Mouse (Mus musculus) midbrain, postnatal 0 days (tissue): ENCODE results near the gene Hist3h2a. TPM values are rescaled to one million over a fixed set of nuclear protein-coding genes. Genes with fewer than 3 reads are reported as not detected.

Experiments
- ATAC-seq: fragments of 200-750 bp; cut with Nextera tagmentation; 2 replicates; pipeline ENCODE4 v1.8.0; 2017; ENCODE audit warnings: moderate number of reproducible peaks, mild to moderate bottlenecking, moderate TSS enrichment, moderate library complexity; ENCODE audit not compliant: low FRiP score
- DNase-seq: peaks from one replicate; pipeline ENCODE4 v3.0.0-alpha.2; 2015; ENCODE audit warnings: low spot score
- H3K27ac ChIP-seq: fragments of 300-500 bp; sonication (generic); 2 replicates; pipeline ENCODE4 v1.5.1; 2014; ENCODE audit warnings: low read depth, mild to moderate bottlenecking, low read length, mixed read lengths
- H3K27me3 ChIP-seq: fragments of 300-500 bp; sonication (generic); 2 replicates; pipeline ENCODE4 v1.6.1; 2014; ENCODE audit warnings: low read length, control low read depth, mixed read lengths; ENCODE audit not compliant: insufficient read depth
- H3K36me3 ChIP-seq: fragments of 300-500 bp; sonication (generic); 2 replicates; pipeline ENCODE4 v1.6.1; 2014; ENCODE audit warnings: low read length, control low read depth, mixed read lengths; ENCODE audit not compliant: insufficient read depth
- H3K4me1 ChIP-seq: fragments of 300-500 bp; sonication (generic); 2 replicates; pipeline ENCODE4 v1.6.1; 2014; ENCODE audit warnings: mild to moderate bottlenecking, control low read depth, antibody characterized with exemption, low read length, mixed read lengths; ENCODE audit not compliant: insufficient read depth
- H3K4me2 ChIP-seq: fragments of 300-500 bp; sonication (generic); 2 replicates; pipeline ENCODE4 v1.6.1; 2014; ENCODE audit warnings: low read depth, mild to moderate bottlenecking, low read length, mixed read lengths; ENCODE audit not compliant: poor library complexity, severe bottlenecking
- H3K4me3 ChIP-seq: fragments of 300-500 bp; sonication (generic); 2 replicates; pipeline ENCODE4 v1.5.1; 2014; ENCODE audit warnings: low read depth, mild to moderate bottlenecking, low read length, moderate library complexity
- H3K9ac ChIP-seq: fragments of 300-500 bp; sonication (generic); replicated peaks from 2 replicates; pipeline ENCODE4 v1.6.1; 2014; ENCODE audit warnings: mild to moderate bottlenecking, low read length, moderate library complexity, mixed read lengths; ENCODE audit not compliant: poor library complexity, severe bottlenecking
- H3K9me3 ChIP-seq: fragments of 300-500 bp; sonication (generic); 2 replicates; pipeline ENCODE4 v1.6.1; 2016; ENCODE audit warnings: low read length, control low read depth
- CTCF ChIP-seq: IDR thresholded peaks from 2 replicates; pipeline ENCODE4 v1.5.1; 2016; ENCODE audit warnings: antibody characterized with exemption, mild to moderate bottlenecking
- WGBS: fragments of 180-500 bp; shearing (Covaris S2); extraction: QIAGEN DNeasy Blood & Tissue Kit; methylation state at CpG from one replicate; pipeline ENCODE4 v1.1.7; 2014; 5-methylcytosine and 5-hydroxymethylcytosine counted together
- polyA plus RNA-seq: library from polyadenylated mRNA; unstranded; fragments of >200 nt; fragmentation: Nextera tagmentation; extraction: Ambion mirVana; gene quantifications from 2 replicates; pipeline ENCODE4 v1.2.1, GENCODE M21; 2015
- total RNA-seq: library from RNA; depleted of rRNA; stranded (reverse); fragments of >200 nt; gene quantifications from 2 replicates; pipeline ENCODE4 v1.2.3, GENCODE M21; 2014

Gene Hist3h2a
- total and polyA plus RNA-seq, 2 experiments from 2014 or later: 42.0 to 242 TPM

DNA sequence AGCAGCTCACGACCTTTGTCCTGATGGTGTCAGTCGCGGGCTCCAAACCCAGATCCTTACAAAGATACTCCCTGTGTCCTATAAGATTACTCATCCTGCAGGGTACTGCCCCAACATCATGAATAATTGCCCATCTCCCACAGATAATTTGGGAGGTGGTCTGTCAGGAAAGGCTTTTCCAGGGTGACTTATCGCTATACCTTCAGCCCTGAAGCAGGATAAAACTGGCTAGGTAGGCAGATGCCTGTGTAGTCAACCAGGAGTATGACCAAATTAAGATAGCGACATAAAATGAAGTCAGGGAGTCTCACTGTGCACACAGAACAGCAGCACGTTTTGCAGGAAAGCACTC is 15.4 kb upstream of the Hist3h2a start:
- Histone ChIP-seq H3K4me3 (peak overlapping the region; percentile 98), H3K9ac (peak overlapping the region; percentile 97), H3K27me3 (no peaks in the 10 kb centered on the region), H3K4me2 (peak overlapping the region; percentile 85), H3K36me3 (peaks cover 20% of the 10 kb centered on the region), H3K4me1 (peaks cover 10% of the 10 kb centered on the region), H3K27ac (peak overlapping the region; percentile 93), H3K9me3 (no peaks in the 10 kb centered on the region)
- peak; percentile 47 for TF ChIP-seq CTCF
- DNase-seq (no peak), ATAC-seq (peak; percentile 39; the same call in 1 of the 2 replicates)
- WGBS: 11% methylated on average over 6 of the region's 6 CpGs

DNA sequence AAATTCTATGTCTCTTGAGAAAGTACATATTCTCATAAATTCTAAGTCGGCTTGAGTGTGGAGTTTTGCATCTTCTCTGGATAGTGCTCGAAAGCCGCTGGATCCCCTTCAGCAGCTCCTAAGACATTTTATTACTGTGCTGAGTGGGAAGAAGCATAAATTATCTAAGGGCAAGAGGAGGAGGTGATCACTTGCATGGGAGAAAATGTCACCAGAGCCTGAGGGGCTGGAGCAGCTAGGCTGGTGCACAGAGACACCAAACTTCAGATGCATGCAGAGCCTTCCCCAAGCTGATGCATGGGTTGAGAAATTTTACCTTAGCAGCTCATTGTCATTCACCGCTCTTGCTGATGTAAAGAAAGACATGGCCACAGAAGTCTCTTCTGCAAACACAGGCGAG is 10.3 kb upstream of the Hist3h2a start:
- DNase-seq (no peak), ATAC-seq (no peak)
- Histone ChIP-seq H3K4me1 (0 out of 2 replicates have a peak, but pooled peaks cover 2% of the 10 kb centered on the region), H3K9me3 (no peaks in the 10 kb centered on the region), H3K9ac (no peak overlapping the region), H3K4me2 (no peak overlapping the region), H3K27me3 (no peaks in the 10 kb centered on the region), H3K36me3 (no peaks in the 10 kb centered on the region), H3K27ac (no peak overlapping the region), H3K4me3 (no peak overlapping the region)
- TF ChIP-seq CTCF: no peak
- WGBS: 79% methylated on average over 5 of the region's 5 CpGs

DNA sequence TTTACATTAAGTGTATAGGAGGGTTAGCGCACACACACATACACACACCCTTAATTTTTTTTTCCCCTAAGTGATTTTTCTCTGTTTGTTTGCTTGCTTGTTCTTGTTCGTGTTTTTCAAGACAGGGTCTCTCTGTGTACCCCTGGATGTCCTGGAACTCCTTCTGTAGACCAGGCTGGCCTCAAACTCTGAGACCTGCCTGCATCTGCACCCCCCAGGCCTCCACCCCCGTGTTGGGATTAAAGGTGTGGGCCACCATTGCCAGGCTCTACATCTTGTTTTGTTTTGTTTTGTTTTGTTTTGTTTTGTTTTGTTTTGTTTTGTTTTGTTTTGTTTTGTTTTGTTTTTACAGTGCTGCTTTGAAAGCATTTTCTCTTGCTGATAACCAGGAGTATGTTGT is 7.2 kb upstream of the Hist3h2a start:
- 78% methylated on average over 3 of the region's 3 CpGs for WGBS

DNA sequence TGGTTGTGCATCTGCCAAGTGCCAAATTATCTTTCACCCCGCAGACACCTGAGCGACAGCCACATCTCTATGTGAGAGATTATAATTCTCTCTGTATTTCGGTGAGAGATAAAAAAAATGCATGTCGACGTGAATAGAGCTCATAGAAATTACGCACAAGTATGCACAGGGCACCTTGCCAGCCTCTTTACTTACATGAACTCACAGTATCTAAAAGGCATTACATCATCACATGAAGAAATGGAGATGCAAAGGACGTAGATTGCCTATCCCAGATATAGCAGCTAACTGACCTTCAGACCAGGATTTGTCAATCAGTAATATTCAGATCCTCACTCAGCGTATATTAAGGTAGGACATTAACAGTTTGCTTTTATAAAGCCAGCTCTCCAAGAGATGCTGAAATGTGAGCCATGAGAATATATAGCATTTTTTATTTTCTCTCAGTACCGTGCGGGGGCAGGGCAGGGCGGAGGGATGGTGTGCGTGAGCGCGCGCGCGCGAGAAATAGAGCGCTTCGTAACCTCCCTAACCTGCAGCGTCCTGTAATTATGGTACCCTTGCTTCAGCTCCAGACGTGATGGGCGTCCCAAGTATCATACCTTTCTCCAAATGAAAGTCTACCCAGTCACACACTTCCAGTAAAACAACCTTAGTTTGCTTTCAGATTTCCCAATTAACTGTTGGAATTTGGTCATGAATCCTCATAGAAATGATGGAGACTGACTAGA is 6.5 kb upstream of the Hist3h2a start:
- no peaks in the 10 kb centered on the region for H3K36me3 ChIP-seq
- 6% methylated on average over 23 of the region's 23 CpGs for WGBS
- H3K27ac ChIP-seq: peak overlapping the region; percentile 97
- peak overlapping the region; percentile 54 for H3K4me3 ChIP-seq
- peak overlapping the region; percentile 64 for H3K9ac ChIP-seq
- H3K27me3 ChIP-seq: no peaks in the 10 kb centered on the region
- H3K9me3 ChIP-seq: no peaks in the 10 kb centered on the region
- DNase-seq (peak; percentile 80), ATAC-seq (peak; percentile 73)
- no peak for TF ChIP-seq CTCF
- H3K4me1 ChIP-seq: peaks cover 4% of the 10 kb centered on the region; the same call in 1 of the 2 replicates
- H3K4me2 ChIP-seq: peak overlapping the region; percentile 53

More for the DNA sequence above, 7.2 kb upstream of the Hist3h2a start:
- no peaks in the 10 kb centered on the region for H3K27me3 ChIP-seq
- no peak for DNase-seq
- no peak for TF ChIP-seq CTCF
- H3K9ac ChIP-seq: no peak overlapping the region; the same call in 1 of the 2 replicates
- ATAC-seq: no peak
- no peaks in the 10 kb centered on the region for H3K9me3 ChIP-seq
- no peaks in the 10 kb centered on the region for H3K36me3 ChIP-seq
- peaks cover 4% of the 10 kb centered on the region; the same call in 1 of the 2 replicates for H3K4me1 ChIP-seq
- peak overlapping the region; percentile 53 for H3K4me2 ChIP-seq
- H3K27ac ChIP-seq: peak overlapping the region; percentile 97
- peak overlapping the region; percentile 54; the same call in 1 of the 2 replicates for H3K4me3 ChIP-seq

DNA sequence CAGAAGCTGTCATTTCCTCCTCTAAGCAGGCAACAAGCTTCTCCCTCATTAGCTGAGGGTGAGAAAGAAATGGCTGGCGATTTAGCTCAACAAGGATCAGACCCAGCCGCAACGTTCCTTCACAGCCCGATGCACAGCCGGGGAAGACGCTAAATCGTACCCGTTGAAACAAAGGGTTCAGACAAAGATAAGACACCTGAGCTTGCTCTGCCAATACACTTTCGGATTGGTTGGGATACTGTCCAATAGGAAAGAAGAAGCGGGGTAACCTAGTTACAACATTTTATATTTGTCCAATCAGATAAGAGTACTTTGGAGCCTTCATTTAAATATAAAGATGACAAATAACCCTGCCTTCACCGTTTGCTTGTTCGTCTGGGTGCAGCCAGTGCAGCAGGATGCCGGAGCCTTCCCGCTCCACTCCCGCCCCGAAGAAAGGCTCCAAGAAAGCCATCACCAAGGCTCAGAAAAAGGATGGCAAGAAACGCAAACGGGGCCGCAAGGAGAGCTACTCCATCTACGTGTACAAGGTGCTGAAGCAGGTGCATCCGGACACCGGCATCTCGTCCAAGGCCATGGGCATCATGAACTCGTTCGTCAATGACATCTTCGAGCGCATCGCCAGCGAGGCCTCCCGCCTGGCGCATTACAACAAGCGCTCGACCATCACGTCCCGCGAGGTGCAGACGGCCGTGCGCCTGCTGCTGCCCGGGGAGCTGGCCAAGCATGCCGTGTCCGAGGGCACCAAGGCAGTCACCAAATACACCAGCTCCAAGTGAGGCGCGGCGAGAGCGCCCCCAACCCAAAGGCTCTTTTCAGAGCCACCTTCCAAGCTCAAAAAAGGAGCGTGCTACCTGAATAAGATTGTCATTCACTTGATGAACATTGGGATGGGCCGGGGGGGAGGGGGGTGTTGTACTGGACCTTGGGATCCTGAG is 5.7 kb upstream of the Hist3h2a start, which contains the start of gene Hist3h2ba:
Hist3h2ba (plus strand) TSS at position 379 of the 938 bp plus-strand sequence.
- peak; percentile 87 for ATAC-seq
- Histone ChIP-seq H3K36me3 (no peaks in the 10 kb centered on the region), H3K4me1 (peaks cover 4% of the 10 kb centered on the region; the same call in 1 of the 2 replicates), H3K27me3 (no peaks in the 10 kb centered on the region), H3K4me2 (peak within 1 kb of the TSS; percentile 53), H3K27ac (peak within 1 kb of the TSS; percentile 97), H3K4me3 (peak within 1 kb of the TSS; percentile 54), H3K9ac (peak within 1 kb of the TSS; percentile 86), H3K9me3 (no peaks in the 10 kb centered on the region)
- under 1% methylated on average over 48 of the region's 48 CpGs for whole genome bisulfite sequencing
- peak; percentile 25; the same call in 1 of the 2 replicates for TF ChIP-seq CTCF
- DNase-seq: peak; percentile 97
